Mouse (Mus musculus) neural tube, embryonic 15.5 days (tissue): ENCODE measurements around the gene Itgae. TPM values are rescaled to one million over a fixed set of nuclear protein-coding genes. Genes with fewer than 3 reads are reported as not detected.

ENCODE experiments used
- ATAC-seq: fragments of 200-750 bp; cut with Nextera tagmentation; 2 replicates; pipeline ENCODE4 v1.8.0; 2017; ENCODE audit warnings: mild to moderate bottlenecking, moderate TSS enrichment, moderate library complexity; ENCODE audit not compliant: low FRiP score
- H3K27ac ChIP-seq: fragments of 300-500 bp; sonication (generic); replicated peaks from 2 replicates; pipeline ENCODE4 v1.5.1; 2015; ENCODE audit warnings: mild to moderate bottlenecking, inconsistent platforms
- H3K27me3 ChIP-seq: fragments of 300-500 bp; sonication (generic); replicated peaks from 2 replicates; pipeline ENCODE4 v1.6.1; 2015; ENCODE audit warnings: inconsistent platforms
- H3K36me3 ChIP-seq: fragments of 300-500 bp; sonication (generic); 2 replicates; pipeline ENCODE4 v1.6.1; 2015; ENCODE audit warnings: inconsistent platforms
- H3K4me1 ChIP-seq: fragments of 300-500 bp; sonication (generic); 2 replicates; pipeline ENCODE4 v1.6.1; 2015; ENCODE audit warnings: inconsistent platforms
- H3K4me2 ChIP-seq: fragments of 300-500 bp; sonication (generic); 2 replicates; pipeline ENCODE4 v1.6.1; 2015; ENCODE audit warnings: inconsistent platforms, mild to moderate bottlenecking, moderate library complexity
- H3K4me3 ChIP-seq: fragments of 300-500 bp; sonication (generic); replicated peaks from 2 replicates; pipeline ENCODE4 v1.5.1; 2015; ENCODE audit warnings: mild to moderate bottlenecking, inconsistent platforms
- H3K9ac ChIP-seq: fragments of 300-500 bp; sonication (generic); replicated peaks from 2 replicates; pipeline ENCODE4 v1.6.1; 2015; ENCODE audit warnings: mild to moderate bottlenecking, inconsistent platforms
- H3K9me3 ChIP-seq: fragments of 300-500 bp; sonication (generic); replicated peaks from 2 replicates; pipeline ENCODE4 v1.6.1; 2016; ENCODE audit warnings: inconsistent platforms
- WGBS: fragments of 180-500 bp; shearing (Covaris S2); methylation state at CpG from one replicate; pipeline ENCODE4 v1.1.7; 2015; ENCODE audit warnings: mixed read lengths; 5-methylcytosine and 5-hydroxymethylcytosine counted together
- polyA plus RNA-seq: library from polyadenylated mRNA; unstranded; fragments of >200 nt; fragmentation: Nextera tagmentation; extraction: Ambion mirVana; gene quantifications from 2 replicates; pipeline ENCODE4 v1.2.1, GENCODE M21; 2015

Itgae gene
- polyA plus RNA-seq, 1 experiment from 2014 or later = 0.19 TPM

DNA sequence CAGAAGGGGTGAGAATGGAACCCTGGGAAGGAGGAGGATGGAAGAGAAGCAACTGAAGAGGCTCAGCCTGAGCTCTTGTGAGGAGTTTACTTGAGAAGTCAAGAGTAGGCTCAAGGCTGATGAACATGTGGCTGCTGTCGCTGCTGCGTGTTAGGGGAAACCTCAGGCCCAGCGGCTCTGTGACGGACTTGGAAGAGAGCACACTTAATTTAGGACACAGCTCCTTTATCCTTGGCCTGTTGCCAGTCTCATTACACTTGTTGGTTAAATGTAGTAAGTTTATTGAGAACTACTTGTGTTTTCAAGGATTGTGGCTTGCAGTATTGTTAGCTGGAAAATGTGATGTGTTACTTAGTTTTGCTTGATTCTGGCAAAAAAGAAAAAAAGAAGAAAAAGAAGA, 13.7 kb upstream of the Itgae start:
- 70% methylated on average over 4 of the region's 4 CpGs for WGBS
- Histone ChIP-seq H3K36me3 (peaks cover 82% of the 10 kb centered on the region), H3K9ac (no peak overlapping the region), H3K4me2 (no peak overlapping the region), H3K9me3 (no peaks in the 10 kb centered on the region), H3K27me3 (no peaks in the 10 kb centered on the region), H3K27ac (no peak overlapping the region), H3K4me3 (no peak overlapping the region), H3K4me1 (no peaks in the 10 kb centered on the region)
- no peak for ATAC-seq

DNA sequence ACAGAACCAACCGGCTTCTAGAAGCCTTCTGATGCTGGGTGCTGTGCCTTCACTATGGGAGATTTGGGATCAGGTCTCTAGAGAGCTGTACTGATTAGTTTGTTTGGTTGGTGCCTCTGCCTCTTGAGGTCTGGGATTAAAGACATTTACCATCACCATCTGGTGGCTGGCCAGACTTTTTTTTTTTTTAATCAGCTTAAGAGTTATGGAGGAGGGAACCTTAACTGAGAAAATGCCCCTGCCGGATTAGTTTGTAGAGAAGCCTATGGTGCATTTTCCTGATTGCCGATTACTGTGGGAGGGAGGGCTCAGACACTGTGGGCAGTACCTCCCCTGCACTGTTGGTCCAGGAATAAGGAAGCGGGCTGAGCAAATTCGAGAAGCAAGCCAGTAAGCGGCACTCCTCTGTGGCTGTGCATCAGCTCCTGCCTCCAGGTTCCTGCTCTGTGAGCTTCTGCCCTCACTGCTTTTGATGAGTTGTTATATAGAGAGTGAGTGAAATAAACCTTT, 13.1 kb upstream of the Itgae start:
- H3K27ac ChIP-seq = no peak overlapping the region

GRCm38 (mm10) chr11:73078615-73079014, 11.8 kb upstream of the Itgae start:
- Histone ChIP-seq H3K4me3 (no peak overlapping the region), H3K4me2 (no peak overlapping the region), H3K9me3 (no peaks in the 10 kb centered on the region), H3K9ac (no peak overlapping the region), H3K27ac (no peak overlapping the region), H3K4me1 (no peaks in the 10 kb centered on the region), H3K36me3 (peaks cover 80% of the 10 kb centered on the region), H3K27me3 (no peaks in the 10 kb centered on the region)
- ATAC-seq = no peak
- WGBS = 98% methylated on average over 8 of the region's 8 CpGs

More for the DNA sequence above, 13.1 kb upstream of the Itgae start:
- no peak for ATAC-seq
- Histone ChIP-seq H3K36me3 (peaks cover 87% of the 10 kb centered on the region), H3K27me3 (no peaks in the 10 kb centered on the region), H3K4me3 (no peak overlapping the region), H3K4me2 (no peak overlapping the region), H3K9me3 (no peaks in the 10 kb centered on the region), H3K9ac (no peak overlapping the region), H3K4me1 (no peaks in the 10 kb centered on the region)
- WGBS = 89% methylated on average over 6 of the region's 6 CpGs

DNA sequence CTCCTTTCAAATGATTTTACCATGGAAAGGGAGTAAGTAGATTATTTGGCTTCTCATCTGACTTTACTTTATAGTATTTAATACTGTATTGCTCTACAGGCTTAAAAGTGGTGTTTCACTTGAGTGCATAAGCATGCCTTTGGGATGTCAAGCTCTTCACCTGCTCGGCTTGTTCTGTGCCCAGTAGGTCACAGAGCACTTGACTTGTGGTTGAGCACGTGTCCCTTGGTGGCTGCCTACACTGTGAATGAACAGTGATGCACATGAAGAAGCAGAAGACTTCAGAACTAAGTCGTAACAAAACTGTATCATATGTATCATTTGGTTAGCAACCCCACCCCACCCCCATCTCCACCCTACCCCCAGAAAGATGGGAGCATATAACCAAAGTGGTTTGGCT, 10.1 kb upstream of the Itgae start:
- H3K36me3 ChIP-seq = peaks cover 73% of the 10 kb centered on the region

DNA sequence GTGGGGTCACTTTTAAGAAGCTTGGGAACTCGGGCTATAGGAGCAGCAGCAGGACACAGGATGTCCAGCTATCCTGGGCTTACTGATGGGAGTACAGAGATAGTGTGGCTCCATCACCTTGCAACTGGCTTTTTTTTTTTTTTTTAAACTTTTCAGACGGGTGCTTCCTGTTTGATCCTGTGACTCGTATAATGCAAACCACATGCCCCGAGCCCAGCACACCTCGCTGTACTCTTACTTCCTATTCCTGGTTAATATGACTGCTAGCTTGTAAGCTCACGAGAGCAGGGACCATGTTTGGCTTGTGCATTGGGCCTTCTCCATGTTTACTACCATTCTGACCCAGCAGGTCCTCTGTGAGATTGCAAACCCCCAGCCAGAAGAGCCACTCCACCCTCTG, 6.1 kb upstream of the Itgae start:
- ATAC-seq = no peak
- H3K4me3 ChIP-seq = no peak overlapping the region
- no peak overlapping the region for H3K9ac ChIP-seq
- peaks cover 40% of the 10 kb centered on the region for H3K36me3 ChIP-seq
- H3K27me3 ChIP-seq = no peaks in the 10 kb centered on the region
- H3K9me3 ChIP-seq = no peaks in the 10 kb centered on the region
- H3K27ac ChIP-seq = peak overlapping the region; percentile 58
- no peak overlapping the region for H3K4me2 ChIP-seq
- 80% methylated on average over 6 of the region's 6 CpGs for WGBS
- H3K4me1 ChIP-seq = 0 out of 2 replicates have a peak, but pooled peaks cover 6% of the 10 kb centered on the region

More for the DNA sequence above, 10.1 kb upstream of the Itgae start:
- 92% methylated on average over 3 of the region's 3 CpGs for WGBS
- H3K9me3 ChIP-seq = no peaks in the 10 kb centered on the region
- ATAC-seq = no peak
- no peaks in the 10 kb centered on the region for H3K27me3 ChIP-seq
- no peak overlapping the region for H3K27ac ChIP-seq
- 0 out of 2 replicates have a peak, but pooled peaks cover 6% of the 10 kb centered on the region for H3K4me1 ChIP-seq
- no peak overlapping the region for H3K4me3 ChIP-seq
- H3K9ac ChIP-seq = no peak overlapping the region
- no peak overlapping the region for H3K4me2 ChIP-seq

DNA sequence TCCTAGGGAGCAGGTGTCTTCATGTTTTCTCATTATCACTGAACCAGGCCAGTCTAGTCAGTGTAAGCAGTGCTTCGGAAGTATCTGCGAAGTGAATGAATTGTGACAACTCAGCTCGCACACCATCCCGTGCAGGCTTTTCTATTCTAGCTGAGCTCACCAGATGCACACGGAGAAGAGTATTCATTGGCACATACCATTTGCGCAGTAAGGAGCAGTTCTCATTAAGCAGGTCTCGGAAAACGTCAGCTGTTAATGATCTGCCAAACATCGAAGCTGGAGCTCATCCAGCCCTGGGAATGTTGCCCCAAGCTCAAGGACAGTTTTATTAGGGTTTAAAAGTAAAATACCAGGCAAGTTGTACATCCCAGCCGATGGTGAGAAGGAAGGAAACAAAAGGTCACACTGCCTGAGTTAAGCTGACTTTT, 5.6 kb upstream of the Itgae start:
- Histone ChIP-seq H3K9me3 (no peaks in the 10 kb centered on the region), H3K36me3 (peaks cover 36% of the 10 kb centered on the region), H3K4me2 (no peak overlapping the region), H3K4me1 (0 out of 2 replicates have a peak, but pooled peaks cover 6% of the 10 kb centered on the region), H3K9ac (no peak overlapping the region), H3K27ac (peak overlapping the region; percentile 58), H3K27me3 (no peaks in the 10 kb centered on the region), H3K4me3 (no peak overlapping the region)
- ATAC-seq = peak; percentile 55
- WGBS = 61% methylated on average over 10 of the region's 10 CpGs

- Histone ChIP-seq H3K9me3 (no peaks in the 10 kb centered on the region), H3K4me3 (no peak overlapping the region), H3K9ac (no peak overlapping the region), H3K4me2 (no peak overlapping the region), H3K27me3 (no peaks in the 10 kb centered on the region), H3K27ac (peak overlapping the region; percentile 58; the same call in 1 of the 2 replicates), H3K4me1 (0 out of 2 replicates have a peak, but pooled peaks cover 6% of the 10 kb centered on the region), H3K36me3 (peaks cover 34% of the 10 kb centered on the region)
- 73% methylated on average over 7 of the region's 7 CpGs for WGBS
- ATAC-seq = no peak
These were observed 5.0 kb upstream of the Itgae start for GRCm38 (mm10) chr11:73085391-73085790.

GRCm38 (mm10) chr11:73087700-73088480, 2.5 kb upstream of the Itgae start:
- no peak for ATAC-seq
- no peak overlapping the region for H3K9ac ChIP-seq
- no peaks in the 10 kb centered on the region for H3K27me3 ChIP-seq
- H3K4me2 ChIP-seq = no peak overlapping the region
- H3K27ac ChIP-seq = no peak overlapping the region
- no peak overlapping the region for H3K4me3 ChIP-seq
- H3K4me1 ChIP-seq = 0 out of 2 replicates have a peak, but pooled peaks cover 6% of the 10 kb centered on the region
- no peaks in the 10 kb centered on the region for H3K9me3 ChIP-seq
- WGBS = 73% methylated on average over 6 of the region's 6 CpGs
- H3K36me3 ChIP-seq = peaks cover 10% of the 10 kb centered on the region; the same call in 1 of the 2 replicates

DNA sequence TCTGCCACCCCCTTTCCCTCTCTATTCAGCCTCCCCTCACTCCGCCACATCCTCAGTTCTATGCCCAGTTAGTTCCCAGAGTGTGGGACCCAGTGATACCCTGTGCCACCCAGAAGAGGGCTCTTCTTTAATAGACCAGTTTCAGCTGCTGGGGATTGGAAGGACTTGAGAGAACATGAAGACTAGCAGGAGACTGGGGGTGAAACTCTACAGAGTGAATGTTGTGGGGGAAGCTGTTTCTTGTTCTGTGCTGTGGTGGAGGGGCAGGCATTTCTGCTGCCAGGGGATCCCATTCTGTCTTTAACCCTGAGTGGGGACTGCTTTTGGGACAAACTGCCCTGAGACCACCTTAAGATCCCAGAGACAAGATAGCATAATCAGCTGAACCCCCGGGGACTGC, 443 bp downstream of the Itgae start:
- ATAC-seq = no peak
- H3K27ac ChIP-seq = no peak overlapping the region
- H3K9me3 ChIP-seq = no peaks in the 10 kb centered on the region
- no peak overlapping the region for H3K4me3 ChIP-seq
- no peaks in the 10 kb centered on the region for H3K4me1 ChIP-seq
- no peak overlapping the region for H3K4me2 ChIP-seq
- H3K36me3 ChIP-seq = no peaks in the 10 kb centered on the region
- no peaks in the 10 kb centered on the region for H3K27me3 ChIP-seq
- H3K9ac ChIP-seq = no peak overlapping the region
- 87% methylated on average over 2 of the region's 2 CpGs for WGBS

DNA sequence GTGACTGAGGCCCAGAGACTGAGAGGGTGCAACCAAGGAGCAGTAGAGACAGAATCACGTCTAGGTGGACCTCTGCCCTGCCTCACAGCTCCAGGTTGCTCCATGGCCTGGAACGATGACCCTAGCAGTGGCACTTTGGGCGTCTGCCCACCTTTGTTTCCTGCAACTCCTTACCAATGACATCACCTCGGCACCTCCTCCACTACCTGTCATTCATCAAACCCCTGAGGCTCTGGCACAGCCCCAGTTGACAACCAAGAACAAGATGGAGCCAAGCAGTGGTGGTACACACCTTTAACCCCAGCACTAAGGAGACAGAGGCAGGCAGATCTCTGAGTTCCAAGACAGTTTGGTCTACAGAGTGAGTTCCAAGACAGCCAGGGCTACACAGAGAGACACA, 1.7 kb downstream of the Itgae start:
- Histone ChIP-seq H3K36me3 (no peaks in the 10 kb centered on the region), H3K4me3 (no peak overlapping the region), H3K27ac (no peak overlapping the region), H3K9ac (no peak overlapping the region), H3K4me1 (no peaks in the 10 kb centered on the region), H3K4me2 (no peak overlapping the region), H3K27me3 (no peaks in the 10 kb centered on the region), H3K9me3 (no peaks in the 10 kb centered on the region)
- ATAC-seq = no peak
- 80% methylated on average over 4 of the region's 4 CpGs for WGBS

- Histone ChIP-seq H3K27me3 (no peaks in the 10 kb centered on the region), H3K36me3 (no peaks in the 10 kb centered on the region), H3K4me2 (no peak overlapping the region), H3K4me1 (no peaks in the 10 kb centered on the region), H3K27ac (no peak overlapping the region), H3K9me3 (no peaks in the 10 kb centered on the region), H3K9ac (no peak overlapping the region), H3K4me3 (no peak overlapping the region)
- 81% methylated on average over 7 of the region's 7 CpGs for WGBS
- ATAC-seq = no peak
These were observed 2.5 kb downstream of the Itgae start for GRCm38 (mm10) chr11:73092877-73093276.
